Mouse (Mus musculus) kidney, adult 10 weeks (tissue): ENCODE results near the gene Nkx1-2. TPM values are rescaled to one million over a fixed set of nuclear protein-coding genes. Genes with fewer than 3 reads are reported as not detected.

Source experiments
- polyA plus RNA-seq: library from polyadenylated mRNA; stranded (reverse); fragments of 350-450 nt; fragmentation: Illumina TruSeq; extraction: RNeasy Lipid Tissue Mini Kit (QIAGEN cat#74804); gene quantifications from one replicate; pipeline ENCODE4 v1.2.3, GENCODE M21; 2014; ENCODE audit warnings: low read depth, low replicate concordance

The Nkx1-2 gene
- not detected for polyA plus RNA-seq

DNA sequence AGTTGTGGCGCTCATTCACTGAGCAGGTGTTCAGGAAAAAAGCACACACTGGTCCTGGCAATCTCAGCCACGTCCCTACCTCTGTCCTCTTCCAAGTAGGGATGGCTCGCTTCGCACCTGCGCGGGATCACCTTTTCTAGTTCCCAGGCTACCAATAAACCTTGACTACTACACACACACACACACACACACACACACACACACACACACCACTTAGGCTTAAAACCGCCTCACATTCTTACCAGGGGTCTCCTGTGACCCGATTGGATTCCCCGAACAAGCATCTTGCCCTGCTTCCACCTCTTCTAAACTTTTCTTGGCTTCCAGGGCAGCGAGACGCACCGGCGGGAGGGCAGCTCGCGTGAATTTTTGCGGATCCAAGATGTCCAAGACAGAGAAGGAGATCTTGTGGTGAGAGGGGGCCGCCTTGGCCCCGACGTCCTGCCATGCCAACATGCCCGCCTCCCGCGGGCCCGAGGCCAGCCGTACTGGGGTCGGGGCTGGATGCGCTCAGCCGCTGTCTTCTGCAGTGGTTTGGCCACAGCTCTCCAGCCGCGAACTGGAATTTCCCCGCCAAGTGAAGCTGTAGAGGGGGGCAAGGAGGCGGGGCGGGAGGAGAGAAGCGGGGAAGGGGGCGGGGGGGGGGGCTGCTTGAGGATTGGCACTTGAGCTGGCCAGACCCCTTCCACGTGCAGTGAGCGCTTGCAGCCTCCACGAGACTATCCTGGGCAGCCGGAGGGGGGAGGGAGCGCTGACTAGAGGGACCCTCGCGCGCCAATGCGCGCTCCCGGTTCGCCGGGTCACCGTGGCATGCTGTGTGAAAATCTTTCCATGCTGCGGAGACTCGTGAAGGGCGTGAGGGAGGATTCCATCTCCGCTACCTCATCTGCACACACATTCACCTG lies at the start of gene Nkx1-2:
Gene Nkx1-2, minus strand, starts transcription at position 567 of the 905 bp plus-strand sequence.

DNA sequence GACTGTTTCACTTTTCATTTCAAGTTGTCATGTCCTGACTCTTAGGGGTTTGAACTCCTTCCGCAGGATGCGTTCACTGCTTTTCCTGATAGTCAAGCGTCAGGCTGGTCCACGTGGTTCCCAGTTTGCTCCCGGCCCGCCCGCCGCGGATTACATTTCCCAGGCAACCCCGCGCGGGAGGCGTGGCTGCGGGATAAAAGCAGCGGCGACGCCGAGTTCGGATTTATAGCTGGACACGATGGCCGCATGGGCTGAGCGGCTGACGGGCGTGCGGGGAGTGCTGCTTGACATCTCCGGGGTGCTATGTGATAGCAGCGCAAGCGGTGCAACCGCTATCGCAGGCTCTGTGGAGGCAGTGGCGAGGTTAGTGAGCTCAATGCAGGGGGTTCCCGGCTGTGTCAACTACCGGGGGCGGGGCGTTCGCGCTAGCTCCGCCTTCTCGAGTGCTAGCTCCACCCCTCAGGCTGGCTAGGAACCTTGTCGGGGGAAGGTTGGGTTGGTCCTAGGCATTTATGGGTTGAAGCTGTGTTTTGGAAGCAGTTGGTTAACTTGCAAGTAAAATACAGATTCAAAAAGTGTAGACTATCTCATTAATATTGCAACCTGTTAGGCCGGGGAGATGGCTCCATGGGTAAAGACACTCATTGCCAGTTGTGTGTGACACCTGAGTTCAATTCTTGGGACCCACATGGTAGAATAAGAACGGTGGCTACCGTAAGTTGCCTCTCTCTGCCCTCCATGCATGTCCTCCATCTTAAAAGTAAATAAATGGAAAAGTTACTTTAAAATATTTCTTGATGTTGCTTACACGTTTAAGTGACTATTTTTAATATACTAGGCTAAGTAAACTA lies 11.3 kb upstream of the Nkx1-2 start, which contains the start of gene Lhpp:
Gene Lhpp, plus strand, starts transcription at position 171 of the 851 bp plus-strand sequence.

DNA sequence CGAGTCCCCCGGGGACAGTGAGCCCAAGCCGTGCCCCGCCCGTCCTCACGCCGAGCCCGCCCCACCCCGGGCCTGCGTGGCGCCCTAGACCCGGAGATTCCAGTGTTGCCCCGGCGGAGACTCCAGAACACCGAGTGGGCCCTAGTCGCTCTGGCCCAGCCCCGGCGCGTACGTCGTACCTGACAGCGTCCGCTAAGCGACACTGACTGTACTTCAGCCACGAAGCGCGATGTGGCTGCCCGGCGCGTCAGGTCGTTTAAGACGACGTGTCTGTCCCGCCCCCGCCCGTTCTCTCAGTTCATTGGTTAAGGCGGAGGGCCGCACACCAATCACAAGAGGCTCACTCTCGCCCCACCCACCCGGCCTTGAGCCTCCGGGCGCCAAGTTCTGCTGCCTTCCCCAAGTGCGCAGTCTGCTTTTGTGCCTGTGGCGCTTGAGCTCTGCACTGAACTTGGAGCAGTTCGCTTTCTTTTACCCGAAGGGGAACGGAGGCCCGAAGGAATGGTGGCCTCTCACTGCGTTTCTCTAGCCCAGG lies 23.3 kb downstream of the Nkx1-2 start, which contains the start of gene Oat:
Gene Oat, minus strand, starts transcription at position 283 of the 535 bp plus-strand sequence.

Other genes with a start within 250 kb of the Nkx1-2 start
- gene Oat, start 23.2 kb downstream of the Nkx1-2 start, polyA plus RNA-seq = 312 TPM
- 1.1 TPM for gene Lhpp, start 11.0 kb upstream of the Nkx1-2 start, polyA plus RNA-seq
- gene Fam53b, start 214.2 kb upstream of the Nkx1-2 start, polyA plus RNA-seq = 6.5 TPM